Mouse (Mus musculus) G1E (cell line): ENCODE measurements around the gene Nrf1.

Experiments used
- CTCF ChIP-seq: IDR thresholded peaks from 2 replicates; pipeline ENCODE4 v1.5.1; 2012; ENCODE audit warnings: low read depth, low read length, inconsistent platforms, mixed read lengths
- GATA1 ChIP-seq: IDR thresholded peaks from 2 replicates; pipeline ENCODE4 v1.6.1; 2012; ENCODE audit warnings: borderline replicate concordance, low read length, inconsistent platforms, mixed read lengths

GRCm38 (mm10) chr6:30180321-30180720 lies 132.5 kb downstream of the Nrf1 start:
- no peak for TF ChIP-seq GATA1
- TF ChIP-seq CTCF, result no peak
